Mouse (Mus musculus): Measurements from ENCODE around the gene Ptgir. TPM values are rescaled to one million over a fixed set of nuclear protein-coding genes. Genes with fewer than 3 reads are reported as not detected.
A peak's percentile ranks its signal among the peaks of the same experiment; 100 is the strongest.

Ptgir gene
- polyA plus RNA-seq, 1 experiment from 2014 or later, result 1.6 TPM

DNA sequence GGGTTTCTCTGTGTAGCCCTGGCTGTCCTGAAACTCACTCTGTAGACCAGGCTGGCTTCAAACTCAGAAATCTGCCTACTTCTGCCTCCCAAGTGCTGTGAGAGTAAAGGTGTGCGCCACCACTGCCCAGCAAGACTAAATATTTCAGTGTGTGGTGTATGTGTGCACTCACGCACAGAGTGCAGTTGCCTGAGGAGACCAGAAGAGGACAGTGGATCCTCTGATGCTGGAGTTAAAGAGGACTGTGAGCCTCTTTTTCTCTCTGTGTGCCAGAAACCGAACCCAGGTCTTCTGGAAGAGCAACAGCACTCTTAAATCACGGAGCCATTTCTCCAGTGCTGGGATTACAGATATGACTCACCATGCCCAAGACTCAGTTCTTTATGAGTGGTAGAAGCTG lies 32.9 kb upstream of the Ptgir start:
- Histone ChIP-seq H3K4me2 (no peak overlapping the region), H3K36me3 (ENCODE audit: insufficient read depth) (peaks cover 25% of the 10 kb centered on the region), H3K9me3 (ENCODE audit: low read depth, low read length) (no peaks in the 10 kb centered on the region), H3K27me3 (ENCODE audit: insufficient read depth, low read length) (no peaks in the 10 kb centered on the region), H3K4me1 (ENCODE audit: insufficient read depth) (peaks cover 4% of the 10 kb centered on the region; the same call in 1 of the 2 replicates), H3K4me3 (ENCODE audit: low read depth, low read length) (no peak overlapping the region), H3K9ac (no peak overlapping the region), H3K27ac (ENCODE audit: low read depth) (no peak overlapping the region)
- 89% methylated on average over 4 of the region's 4 CpGs for WGBS
- peak; percentile 30; the same call in 1 of the 2 replicates for TF ChIP-seq CTCF (IDR thresholded peaks at IDR 0.05; ENCODE audit: low read depth)
- ATAC-seq (ENCODE audit: insufficient read depth) (no peak), DNase-seq (no peak)

DNA sequence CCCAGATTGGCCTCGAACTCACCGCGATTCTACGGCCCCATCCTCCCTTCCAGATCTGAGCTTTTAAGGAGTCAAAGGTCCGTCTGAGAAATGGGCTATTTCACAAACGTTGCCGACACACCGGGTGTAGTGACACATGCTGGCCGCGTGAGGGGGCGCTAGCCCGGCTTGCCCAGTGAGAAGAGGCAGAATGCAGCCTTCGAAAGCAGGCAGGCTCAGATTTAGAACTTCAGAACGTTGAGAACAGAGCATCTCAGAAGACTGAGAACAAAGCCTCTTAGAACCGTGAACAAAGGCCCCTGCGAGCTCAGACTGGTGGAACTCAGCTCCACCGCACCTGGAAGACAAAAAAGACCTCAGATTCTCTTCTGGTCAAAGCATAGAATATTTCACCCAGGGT lies 32.1 kb upstream of the Ptgir start:
- 4% methylated on average over 17 of the region's 17 CpGs for WGBS
- H3K36me3 ChIP-seq (ENCODE audit: insufficient read depth), result peaks cover 23% of the 10 kb centered on the region
- H3K27ac ChIP-seq (ENCODE audit: low read depth), result peak overlapping the region; percentile 84
- peak overlapping the region; percentile 23 for H3K4me3 ChIP-seq (ENCODE audit: low read depth, low read length)
- H3K9me3 ChIP-seq (ENCODE audit: low read depth, low read length), result no peaks in the 10 kb centered on the region
- no peaks in the 10 kb centered on the region for H3K27me3 ChIP-seq (ENCODE audit: insufficient read depth, low read length)
- peak overlapping the region; percentile 2; the same call in 1 of the 2 replicates for H3K9ac ChIP-seq
- peak; percentile 94 for TF ChIP-seq CTCF (IDR thresholded peaks at IDR 0.05; ENCODE audit: low read depth)
- peaks cover 4% of the 10 kb centered on the region; the same call in 1 of the 2 replicates for H3K4me1 ChIP-seq (ENCODE audit: insufficient read depth)
- H3K4me2 ChIP-seq, result peak overlapping the region; percentile 85
- 0 out of 2 replicates have a peak, but pooled peaks have one; percentile 22 for ATAC-seq (ENCODE audit: insufficient read depth)
- peak; percentile 89 for DNase-seq

DNA sequence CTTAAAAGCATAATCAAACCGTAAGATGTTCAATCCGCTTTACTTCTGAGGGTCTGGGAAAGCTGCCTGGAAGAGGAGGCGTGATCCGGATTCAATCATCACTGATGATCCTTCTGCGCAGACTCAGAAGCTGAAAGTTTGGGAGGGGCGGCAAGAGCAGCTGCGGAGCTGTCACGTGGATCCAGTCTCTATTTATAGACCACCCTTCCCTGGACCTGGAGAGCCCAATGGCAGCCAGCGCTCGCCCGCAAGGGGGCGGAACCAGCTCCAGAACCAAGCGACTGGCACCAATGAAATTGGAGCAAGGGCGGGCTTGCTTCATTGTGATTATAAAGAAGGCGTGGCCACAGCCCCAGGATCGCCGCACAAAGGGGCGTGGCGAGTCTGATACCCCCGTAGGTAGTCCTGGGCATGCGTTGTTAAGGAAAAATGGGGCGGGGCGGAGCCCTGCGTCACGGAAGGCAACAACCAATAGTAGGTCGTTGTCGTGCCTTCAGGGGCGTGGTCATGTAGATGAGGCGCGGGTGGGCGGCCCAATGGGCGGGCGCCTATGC lies 31.5 kb upstream of the Ptgir start:
- Histone ChIP-seq H3K27ac (ENCODE audit: low read depth) (peak overlapping the region; percentile 84), H3K9ac (no peak overlapping the region; the same call in 1 of the 2 replicates), H3K9me3 (ENCODE audit: low read depth, low read length) (no peaks in the 10 kb centered on the region), H3K4me1 (ENCODE audit: insufficient read depth) (peaks cover 4% of the 10 kb centered on the region; the same call in 1 of the 2 replicates), H3K27me3 (ENCODE audit: insufficient read depth, low read length) (no peaks in the 10 kb centered on the region), H3K4me3 (ENCODE audit: low read depth, low read length) (peak overlapping the region; percentile 75), H3K36me3 (ENCODE audit: insufficient read depth) (peaks cover 21% of the 10 kb centered on the region), H3K4me2 (peak overlapping the region; percentile 85)
- DNase-seq, result peak; percentile 100
- WGBS, result under 1% methylated on average over 33 of the region's 33 CpGs
- peak; percentile 58 for TF ChIP-seq CTCF (IDR thresholded peaks at IDR 0.05; ENCODE audit: low read depth)
- peak; percentile 95 for ATAC-seq (ENCODE audit: insufficient read depth)

DNA sequence AGATGAGACGGTGACA lies 31.2 kb upstream of the Ptgir start, which contains the start of gene Dact3:
Gene Dact3, plus strand, starts transcription at position 8 of the 16 bp plus-strand sequence.
- TF ChIP-seq CTCF (IDR thresholded peaks at IDR 0.05; ENCODE audit: low read depth), result no peak
- WGBS, result 0% methylated on average over 1 of the region's 1 CpGs
- H3K4me2 ChIP-seq, result peak within 1 kb of the TSS; percentile 85
- H3K9ac ChIP-seq, result peak within 1 kb of the TSS; percentile 75
- ATAC-seq (ENCODE audit: insufficient read depth) (no peak), DNase-seq (no peak)
- peak within 1 kb of the TSS; percentile 84 for H3K27ac ChIP-seq (ENCODE audit: low read depth)
- H3K36me3 ChIP-seq (ENCODE audit: insufficient read depth), result peaks cover 18% of the 10 kb centered on the region
- peaks cover 4% of the 10 kb centered on the region; the same call in 1 of the 2 replicates for H3K4me1 ChIP-seq (ENCODE audit: insufficient read depth)
- no peaks in the 10 kb centered on the region for H3K9me3 ChIP-seq (ENCODE audit: low read depth, low read length)
- H3K27me3 ChIP-seq (ENCODE audit: insufficient read depth, low read length), result no peaks in the 10 kb centered on the region
- peak within 1 kb of the TSS; percentile 75 for H3K4me3 ChIP-seq (ENCODE audit: low read depth, low read length)

DNA sequence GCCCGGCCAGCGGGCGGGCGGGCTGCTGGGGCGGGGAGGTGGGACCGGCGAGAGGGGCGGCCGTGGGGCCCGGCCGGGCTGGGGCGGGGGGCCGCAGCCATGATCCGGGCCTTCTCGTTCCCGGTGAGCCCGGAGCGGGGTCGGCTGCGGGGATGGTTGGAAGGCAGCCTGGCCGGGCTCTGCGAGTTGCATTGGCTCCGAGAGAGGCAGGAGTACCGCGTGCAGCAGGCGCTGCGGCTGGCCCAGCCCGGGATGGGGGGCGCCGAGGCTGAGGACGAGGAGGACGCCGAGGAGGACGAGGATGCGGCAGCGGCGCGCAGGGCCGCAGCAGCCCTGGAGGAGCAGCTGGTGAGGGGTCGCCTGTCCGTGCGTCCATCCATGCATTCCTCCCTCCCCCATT lies 31.0 kb upstream of the Ptgir start:
- Histone ChIP-seq H3K9me3 (ENCODE audit: low read depth, low read length) (no peaks in the 10 kb centered on the region), H3K27ac (ENCODE audit: low read depth) (peak overlapping the region; percentile 80), H3K9ac (peak overlapping the region; percentile 75), H3K4me2 (peak overlapping the region; percentile 85), H3K4me1 (ENCODE audit: insufficient read depth) (peaks cover 5% of the 10 kb centered on the region), H3K4me3 (ENCODE audit: low read depth, low read length) (peak overlapping the region; percentile 75), H3K36me3 (ENCODE audit: insufficient read depth) (peaks cover 16% of the 10 kb centered on the region; the same call in 1 of the 2 replicates), H3K27me3 (ENCODE audit: insufficient read depth, low read length) (no peaks in the 10 kb centered on the region)
- no peak for DNase-seq
- no peak for TF ChIP-seq CTCF (IDR thresholded peaks at IDR 0.05; ENCODE audit: low read depth)
- no peak; the same call in 1 of the 2 replicates for ATAC-seq (ENCODE audit: insufficient read depth)
- 1% methylated on average over 34 of the region's 42 CpGs for WGBS

DNA sequence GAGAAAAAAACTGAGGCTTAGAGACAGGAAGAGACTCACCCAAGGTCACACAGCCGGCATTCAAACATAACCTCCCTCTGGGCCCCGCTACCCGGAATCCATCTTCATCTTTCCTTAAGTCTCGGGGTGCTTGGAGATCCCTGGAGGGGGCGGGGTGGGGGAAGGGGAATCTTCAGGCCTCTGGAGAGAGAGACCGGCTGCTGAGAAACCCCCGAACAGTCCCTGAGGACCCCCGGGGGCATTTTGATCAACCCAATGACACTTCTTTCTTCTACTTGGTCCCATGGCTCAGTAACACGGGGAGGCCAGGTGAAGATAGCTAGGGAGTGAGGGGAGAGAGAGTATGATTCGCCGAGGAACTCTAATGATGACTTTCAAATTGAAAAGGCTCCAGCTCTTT lies 30.3 kb upstream of the Ptgir start:
- 13% methylated on average over 11 of the region's 11 CpGs for WGBS
- Histone ChIP-seq H3K27ac (ENCODE audit: low read depth) (peak overlapping the region; percentile 80), H3K36me3 (ENCODE audit: insufficient read depth) (peaks cover 20% of the 10 kb centered on the region; the same call in 1 of the 2 replicates), H3K9ac (peak overlapping the region; percentile 75), H3K4me1 (ENCODE audit: insufficient read depth) (peaks cover 8% of the 10 kb centered on the region), H3K4me2 (peak overlapping the region; percentile 85), H3K4me3 (ENCODE audit: low read depth, low read length) (peak overlapping the region; percentile 75), H3K27me3 (ENCODE audit: insufficient read depth, low read length) (no peaks in the 10 kb centered on the region), H3K9me3 (ENCODE audit: low read depth, low read length) (no peaks in the 10 kb centered on the region)
- TF ChIP-seq CTCF (IDR thresholded peaks at IDR 0.05; ENCODE audit: low read depth), result no peak
- no peak for DNase-seq
- no peak for ATAC-seq (ENCODE audit: insufficient read depth)

DNA sequence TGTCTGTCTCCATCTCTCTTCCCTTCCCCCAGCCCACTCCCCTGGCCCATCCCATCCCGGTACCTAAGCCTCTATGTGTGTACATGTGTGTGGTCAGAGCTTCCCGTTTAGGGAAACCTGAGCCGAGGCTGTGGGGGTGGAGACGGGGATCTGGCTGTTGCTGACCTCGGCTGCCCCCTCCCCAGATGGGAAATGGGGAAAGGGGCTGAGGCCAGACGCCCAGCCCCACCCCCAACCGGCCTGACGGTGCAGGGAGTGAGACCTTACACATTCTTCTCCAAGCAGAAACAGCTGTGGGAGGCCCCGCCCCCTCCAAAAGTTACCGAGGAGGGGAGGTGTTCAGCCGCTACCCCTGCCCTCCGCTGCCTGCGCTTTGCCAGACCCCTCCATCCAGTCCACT lies 29.7 kb upstream of the Ptgir start:
- 2% methylated on average over 13 of the region's 13 CpGs for WGBS
- H3K27ac ChIP-seq (ENCODE audit: low read depth), result peak overlapping the region; percentile 80
- peak overlapping the region; percentile 75 for H3K4me3 ChIP-seq (ENCODE audit: low read depth, low read length)
- H3K27me3 ChIP-seq (ENCODE audit: insufficient read depth, low read length), result no peaks in the 10 kb centered on the region
- peaks cover 21% of the 10 kb centered on the region; the same call in 1 of the 2 replicates for H3K36me3 ChIP-seq (ENCODE audit: insufficient read depth)
- H3K4me2 ChIP-seq, result peak overlapping the region; percentile 85
- ATAC-seq (ENCODE audit: insufficient read depth) (no peak), DNase-seq (peak; percentile 64)
- H3K9me3 ChIP-seq (ENCODE audit: low read depth, low read length), result no peaks in the 10 kb centered on the region
- no peak for TF ChIP-seq CTCF (IDR thresholded peaks at IDR 0.05; ENCODE audit: low read depth)
- peaks cover 8% of the 10 kb centered on the region for H3K4me1 ChIP-seq (ENCODE audit: insufficient read depth)
- H3K9ac ChIP-seq, result peak overlapping the region; percentile 75

Data from lung, embryonic 14.5 days (tissue).